Mouse (Mus musculus) layer of hippocampus, adult 9-11 months (tissue): Measurements from ENCODE around the gene Thrap3.
"Not testable (repeated sequence)": the region's sequence is repeated elsewhere in the genome, so short reads cannot be mapped to it uniquely, and the experiment has no call there.

ENCODE experiments used
- DNase-seq: peaks from one replicate; pipeline ENCODE4 v3.0.0; 2022

The Thrap3 gene

GRCm38 (mm10) chr4:126217771-126218170, 15.2 kb upstream of the Thrap3 start:
- no peak for DNase-seq

DNA sequence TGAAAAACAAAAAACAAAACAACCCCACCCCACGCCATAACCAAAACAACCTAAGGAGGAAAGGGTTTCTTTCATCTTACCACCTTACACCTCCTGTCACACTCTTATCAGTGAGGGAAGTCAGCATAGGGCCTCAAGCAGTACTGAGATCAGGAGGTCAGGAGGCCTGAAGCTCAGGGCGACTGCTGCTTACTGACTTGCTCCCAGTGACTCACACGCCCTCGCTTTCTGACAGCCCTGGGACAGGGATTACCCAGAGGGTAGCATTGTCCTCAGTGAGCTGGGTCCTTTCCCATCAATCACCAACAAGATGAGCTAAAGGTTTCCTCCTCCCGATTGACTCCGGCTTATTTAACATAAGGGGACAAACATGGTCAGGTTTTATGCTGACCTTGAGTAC, 4.5 kb upstream of the Thrap3 start:
- DNase-seq = no peak

DNA sequence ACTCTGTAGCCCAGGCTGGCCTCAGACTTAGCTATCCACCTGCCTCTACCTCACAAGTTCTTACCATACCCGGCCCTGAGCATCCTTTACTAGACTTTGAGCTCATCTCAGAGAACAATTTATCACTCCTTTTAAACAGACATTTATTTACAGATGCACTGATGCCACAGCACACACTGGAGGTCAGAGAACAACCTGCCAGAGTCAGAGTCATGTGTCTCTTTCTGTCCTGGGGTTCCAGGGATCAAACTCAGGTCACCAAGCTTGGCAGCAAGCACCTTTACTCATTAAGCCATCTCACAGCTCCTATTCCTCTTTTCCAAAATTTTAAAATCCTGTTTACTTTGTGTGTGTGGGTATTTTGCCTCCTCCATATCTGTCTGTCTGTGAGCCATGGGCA, 2.8 kb upstream of the Thrap3 start:
- DNase-seq = no peak

DNA sequence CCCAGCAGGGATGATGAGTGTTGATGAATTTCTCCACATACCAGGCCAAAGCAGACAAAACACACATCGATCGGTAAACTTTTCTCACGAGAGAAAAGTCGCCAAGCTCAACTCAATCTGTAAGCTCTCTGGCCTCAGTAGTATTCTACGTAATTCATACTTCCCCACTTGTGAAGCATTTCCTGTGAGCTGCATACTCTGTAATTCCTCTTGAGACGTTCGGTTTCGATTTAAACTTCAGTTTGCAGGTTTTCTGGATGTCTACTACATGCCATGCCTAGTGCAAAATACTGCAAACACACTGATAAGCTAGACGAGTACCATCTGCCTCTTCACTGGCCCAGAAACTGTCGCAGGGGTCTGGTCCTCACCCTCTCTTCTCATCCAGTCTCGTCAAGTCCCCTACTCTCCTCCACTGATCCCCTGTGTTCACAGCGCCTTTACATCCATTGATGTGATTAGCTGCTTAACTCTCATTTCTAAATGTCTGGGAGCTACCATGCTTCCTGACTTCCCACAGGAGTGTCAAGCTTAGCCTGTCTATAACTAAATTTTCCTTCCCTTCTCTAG, 2.2 kb upstream of the Thrap3 start:
- no peak for DNase-seq

- DNase-seq = no peak
Measured at GRCm38 (mm10) chr4:126204016-126204415, 1.5 kb upstream of the Thrap3 start.

- DNase-seq = no peak
Measured at GRCm38 (mm10) chr4:126203336-126203895, 856 bp upstream of the Thrap3 start.

GRCm38 (mm10) chr4:126201514-126202302, 852 bp downstream of the Thrap3 start:
- DNase-seq = no peak

DNA sequence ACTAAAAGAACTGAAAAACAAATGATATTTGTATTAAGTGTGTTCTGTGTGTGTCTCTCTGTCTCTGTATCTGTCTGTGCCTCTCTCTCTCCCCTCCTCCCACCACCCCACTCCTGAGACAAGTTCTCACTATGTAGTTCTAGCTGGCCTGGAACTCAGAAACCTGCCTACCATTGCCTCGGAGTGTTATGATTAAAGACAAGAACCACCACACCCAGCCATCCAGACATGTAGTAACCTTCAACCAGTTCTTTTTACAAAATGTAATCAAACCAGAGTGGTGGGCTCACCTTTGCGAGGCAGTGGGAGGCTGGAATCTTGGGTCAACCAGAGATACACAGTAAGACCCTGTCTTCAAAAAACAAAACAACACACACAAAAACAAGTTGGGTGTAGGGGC, 1.9 kb downstream of the Thrap3 start:
- DNase-seq = no peak

- DNase-seq = no peak
Measured at GRCm38 (mm10) chr4:126200036-126200435, 2.5 kb downstream of the Thrap3 start.

GRCm38 (mm10) chr4:126199556-126199955, 3.0 kb downstream of the Thrap3 start:
- no peak for DNase-seq

GRCm38 (mm10) chr4:126197485-126197884, 5.1 kb downstream of the Thrap3 start:
- DNase-seq = no peak

- DNase-seq = no peak
Measured at GRCm38 (mm10) chr4:126194916-126195315, 7.6 kb downstream of the Thrap3 start.

GRCm38 (mm10) chr4:126194216-126194615, 8.3 kb downstream of the Thrap3 start:
- no peak for DNase-seq

DNA sequence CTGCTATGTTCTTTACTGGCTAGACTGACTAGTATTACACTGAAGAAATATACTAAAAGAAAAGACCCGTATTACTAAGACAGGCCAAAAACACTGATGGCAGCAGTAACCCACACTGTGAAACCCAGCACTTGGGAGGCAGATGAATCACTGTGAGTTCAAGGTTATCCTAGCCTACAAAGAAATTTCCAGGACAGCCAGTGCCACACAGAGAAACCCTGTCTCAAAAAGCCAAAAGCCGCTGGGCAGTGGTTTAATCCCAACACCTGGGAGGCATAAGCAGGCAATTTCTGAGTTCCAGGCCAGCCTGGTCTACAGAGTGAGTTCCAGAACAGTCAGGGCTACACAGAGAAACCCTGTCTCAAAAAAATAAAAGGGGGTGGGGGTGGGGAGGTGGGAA, 11.9 kb downstream of the Thrap3 start:
- no peak for DNase-seq

- DNase-seq = no peak
Measured at GRCm38 (mm10) chr4:126187096-126187495, 15.5 kb downstream of the Thrap3 start.

GRCm38 (mm10) chr4:126183034-126183433, 19.5 kb downstream of the Thrap3 start:
- no peak for DNase-seq

GRCm38 (mm10) chr4:126181170-126181957, 21.2 kb downstream of the Thrap3 start:
- DNase-seq = no peak

- DNase-seq = not testable (repeated sequence)
Measured at GRCm38 (mm10) chr4:126175980-126176379, 26.6 kb downstream of the Thrap3 start.

DNA sequence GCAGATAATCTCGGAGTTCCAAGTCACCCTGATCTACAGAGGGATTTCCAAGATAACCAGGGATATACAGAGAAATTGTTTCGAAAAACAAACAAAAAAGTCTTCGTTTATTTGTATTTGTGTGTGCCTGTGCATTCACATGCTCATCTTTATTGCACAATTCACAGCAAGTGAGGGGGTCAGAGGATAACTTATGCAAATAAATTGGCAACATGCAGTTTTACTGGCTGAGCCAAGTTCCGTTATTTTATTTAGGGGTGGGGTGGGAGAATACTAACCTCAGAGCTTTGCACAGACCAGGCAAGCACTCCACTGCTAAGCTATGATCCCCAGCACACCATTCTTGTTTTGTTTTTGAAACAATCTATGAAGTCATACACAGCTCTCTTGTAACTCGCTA, 28.8 kb downstream of the Thrap3 start:
- no peak for DNase-seq

DNA sequence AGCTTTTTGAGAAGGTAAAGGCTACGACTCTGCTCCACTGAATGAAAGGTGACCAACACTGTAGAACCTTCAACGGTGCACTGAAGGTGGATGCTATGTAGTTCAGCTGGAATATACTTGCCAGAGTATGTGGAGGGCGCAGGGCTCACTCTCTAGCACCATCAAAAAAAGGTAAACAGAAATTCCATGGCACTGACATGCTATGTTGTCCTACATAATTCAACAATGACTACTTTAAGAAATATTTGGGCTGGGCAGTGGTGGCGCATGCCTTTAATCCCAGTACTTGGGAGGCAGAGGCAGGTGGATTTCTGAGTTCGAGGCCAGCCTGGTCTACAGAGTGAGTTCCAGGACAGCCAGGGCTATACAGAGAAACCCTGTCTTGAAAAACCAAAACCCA, 31.8 kb downstream of the Thrap3 start:
- DNase-seq = not testable (repeated sequence)

- no peak for DNase-seq
Measured at GRCm38 (mm10) chr4:126168851-126169250, 33.7 kb downstream of the Thrap3 start.

DNA sequence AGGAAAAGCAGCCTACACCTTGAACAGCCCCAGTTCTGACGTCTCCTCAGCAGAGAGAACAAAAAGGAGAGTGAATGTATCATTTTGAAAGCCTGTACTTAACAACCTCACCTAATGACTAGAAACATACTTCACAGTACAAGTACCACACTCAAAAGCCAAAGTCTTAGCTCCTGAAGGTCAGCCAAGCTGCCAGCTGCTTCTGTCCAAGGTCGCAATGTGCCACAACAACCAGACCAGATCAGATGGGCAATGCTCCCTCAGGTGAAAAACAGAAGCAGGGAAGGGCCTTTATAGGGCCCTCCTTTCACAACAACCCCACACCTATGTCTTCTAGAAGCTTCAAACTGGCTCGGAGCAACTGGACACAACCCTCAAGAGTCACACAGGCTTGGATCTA, 36.5 kb downstream of the Thrap3 start:
- no peak for DNase-seq

DNA sequence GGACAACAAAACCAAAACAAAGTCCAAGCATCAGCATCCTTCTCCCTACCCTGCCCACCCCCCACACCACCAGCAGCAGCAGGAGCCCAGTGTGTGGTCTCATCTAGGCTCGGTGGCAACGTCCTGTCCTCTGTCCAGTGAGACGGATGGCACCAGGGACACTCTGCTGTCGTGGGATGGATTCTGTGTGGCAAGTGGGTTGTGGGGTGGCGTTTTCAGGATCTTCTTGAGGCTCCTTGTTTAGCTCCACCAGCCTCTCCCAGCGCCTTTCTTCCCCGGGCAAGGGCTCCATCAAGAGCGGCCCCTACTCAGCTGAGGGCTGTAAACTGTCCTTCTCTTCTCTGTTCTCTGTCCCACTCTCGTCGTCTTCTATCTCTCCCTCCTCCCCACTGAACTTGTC, 37.5 kb downstream of the Thrap3 start:
- not testable (repeated sequence) for DNase-seq

DNA sequence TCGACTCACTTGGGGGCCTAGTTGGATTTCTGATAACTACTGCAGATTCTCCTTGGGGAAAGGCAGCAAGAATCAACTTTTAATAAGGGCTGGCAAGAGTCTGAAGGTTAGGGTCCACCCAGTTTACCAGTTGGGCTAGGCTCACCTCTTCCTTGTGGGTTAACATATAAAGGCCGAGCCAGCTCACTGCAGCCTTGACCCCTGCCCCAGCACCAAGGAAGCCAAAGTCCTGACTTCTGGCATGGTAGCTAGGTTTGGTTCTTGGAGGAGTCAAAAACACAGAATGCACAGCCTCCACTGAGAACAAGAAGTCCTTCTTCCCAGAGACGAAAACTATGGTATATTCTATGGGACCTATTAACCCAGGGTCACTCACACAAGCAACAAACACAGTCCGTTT, 38.9 kb downstream of the Thrap3 start:
- no peak for DNase-seq
